ENCODE assay signal across 8 mouse cellular contexts in the genomic region with DNA sequence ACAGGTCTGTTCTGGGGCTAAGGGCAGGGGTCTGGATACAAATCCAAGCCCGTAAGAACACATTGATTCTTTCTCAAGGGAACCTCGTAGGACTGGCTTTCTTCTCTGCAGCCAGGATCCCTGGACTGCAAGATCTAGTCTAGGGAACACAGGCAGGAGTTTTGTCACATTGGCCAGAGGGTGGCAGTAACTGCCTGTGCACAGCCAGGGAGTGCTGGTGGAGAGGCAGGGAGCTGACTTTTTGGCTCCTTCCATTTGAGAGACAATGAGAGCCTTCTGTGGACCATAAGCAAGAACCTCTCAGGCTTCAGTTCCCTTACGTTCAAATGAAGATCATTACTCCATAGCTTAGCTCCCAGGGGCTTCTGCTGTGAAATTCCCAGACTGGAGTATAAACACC. TPM values are rescaled to one million over a fixed set of nuclear protein-coding genes. Genes with fewer than 3 reads are reported as not detected.
DNase-seq lines count a peak whose midpoint lies in the region; ATAC-seq and TF ChIP-seq lines count a peak whose summit lies in the region.

No protein-coding gene starts in this region.

- H3K27me3 ChIP-seq in spleen, adult 2 months (ENCODE audit: control insufficient read depth, insufficient read depth, low read length) = no peaks in the 10 kb centered on the region
- no peaks in the 10 kb centered on the region for H3K27me3 ChIP-seq in embryonic facial prominence, embryonic 13.5 days
- H3K27me3 ChIP-seq in kidney, postnatal 0 days (ENCODE audit: insufficient read depth, low read length) = no peaks in the 10 kb centered on the region
- H3K27me3 ChIP-seq in lung, postnatal 0 days (replicated peaks; ENCODE audit: insufficient read depth, low read length) = no peaks in the 10 kb centered on the region
- H3K27me3 ChIP-seq in stomach, embryonic 16.5 days (ENCODE audit: control insufficient read depth, insufficient read depth, low read length) = no peaks in the 10 kb centered on the region

- 0 out of 2 replicates have a peak, but pooled peaks have one; percentile 1 for TF ChIP-seq CTCF in spleen, adult 2 months (IDR thresholded peaks at IDR 0.05; ENCODE audit: extremely low read depth, insufficient read depth, insufficient read length, insufficient replicate concordance)
- TF ChIP-seq CTCF in kidney, postnatal 0 days (IDR thresholded peaks at IDR 0.05; ENCODE audit: low read depth) = peak; percentile 87
- peak; percentile 82 for TF ChIP-seq CTCF in lung, postnatal 0 days (IDR thresholded peaks at IDR 0.05)

- no peak overlapping the region for H3K27ac ChIP-seq in spleen, adult 2 months (ENCODE audit: insufficient read depth, low read length)
- H3K27ac ChIP-seq in embryonic facial prominence, embryonic 13.5 days = no peak overlapping the region
- H3K27ac ChIP-seq in kidney, postnatal 0 days = no peak overlapping the region
- no peak overlapping the region for H3K27ac ChIP-seq in lung, postnatal 0 days (ENCODE audit: low read length)
- no peak overlapping the region for H3K27ac ChIP-seq in stomach, embryonic 16.5 days (ENCODE audit: low read length)

- no peak for TF ChIP-seq EP300 in lung, postnatal 0 days (IDR thresholded peaks at IDR 0.05)

- no peak for TF ChIP-seq POLR2A in spleen, adult 2 months (IDR thresholded peaks at IDR 0.05; ENCODE audit: low read depth, low read length)

- H3K4me2 ChIP-seq in embryonic facial prominence, embryonic 13.5 days = no peak overlapping the region
- H3K4me2 ChIP-seq in kidney, postnatal 0 days (ENCODE audit: low read length) = no peak overlapping the region
- H3K4me2 ChIP-seq in lung, postnatal 0 days (replicated peaks; ENCODE audit: low read depth, low read length) = no peak overlapping the region
- no peak overlapping the region for H3K4me2 ChIP-seq in stomach, embryonic 16.5 days (ENCODE audit: low read depth, low read length)

- ATAC-seq in embryonic facial prominence, embryonic 13.5 days (ENCODE audit: insufficient number of reproducible peaks, insufficient read depth, low FRiP score, low TSS enrichment, low read depth) = no peak
- no peak for ATAC-seq in kidney, postnatal 0 days (replicated peaks; ENCODE audit: low FRiP score, low read depth)
- no peak for ATAC-seq in lung, postnatal 0 days
- no peak for ATAC-seq in stomach, embryonic 16.5 days (ENCODE audit: insufficient read depth, low FRiP score)

- no peaks in the 10 kb centered on the region for H3K9me3 ChIP-seq in embryonic facial prominence, embryonic 13.5 days
- no peaks in the 10 kb centered on the region for H3K9me3 ChIP-seq in kidney, postnatal 0 days (replicated peaks; ENCODE audit: low read length)
- H3K9me3 ChIP-seq in lung, postnatal 0 days (ENCODE audit: low read length) = no peaks in the 10 kb centered on the region
- H3K9me3 ChIP-seq in stomach, embryonic 16.5 days (replicated peaks; ENCODE audit: control insufficient read depth, low read length) = no peaks in the 10 kb centered on the region

- no peaks in the 10 kb centered on the region; the same call in 1 of the 2 replicates for H3K4me1 ChIP-seq in spleen, adult 2 months (ENCODE audit: control insufficient read depth, insufficient read depth, insufficient read length)
- H3K4me1 ChIP-seq in embryonic facial prominence, embryonic 13.5 days = peaks cover 29% of the 10 kb centered on the region
- no peaks in the 10 kb centered on the region; the same call in 1 of the 2 replicates for H3K4me1 ChIP-seq in kidney, postnatal 0 days (replicated peaks; ENCODE audit: insufficient read depth, low read length)
- no peaks in the 10 kb centered on the region for H3K4me1 ChIP-seq in lung, postnatal 0 days (ENCODE audit: insufficient read depth, low read depth, low read length)
- H3K4me1 ChIP-seq in stomach, embryonic 16.5 days (ENCODE audit: control insufficient read depth, insufficient read depth, low read length) = peaks cover 3% of the 10 kb centered on the region

- H3K4me3 ChIP-seq in spleen, adult 2 months (ENCODE audit: extremely low read depth, insufficient read depth, insufficient read length) = no peak overlapping the region
- H3K4me3 ChIP-seq in embryonic facial prominence, embryonic 13.5 days = no peak overlapping the region
- H3K4me3 ChIP-seq in kidney, postnatal 0 days (replicated peaks; ENCODE audit: low read depth, low read length) = no peak overlapping the region
- no peak overlapping the region for H3K4me3 ChIP-seq in lung, postnatal 0 days (ENCODE audit: low read depth, low read length)
- no peak overlapping the region for H3K4me3 ChIP-seq in stomach, embryonic 16.5 days (replicated peaks; ENCODE audit: low read length)

- WGBS in spleen, adult 2 months = 54% methylated on average over 3 of the region's 3 CpGs
- 15% methylated on average over 3 of the region's 3 CpGs for WGBS in embryonic facial prominence, embryonic 13.5 days
- WGBS in kidney, postnatal 0 days = 23% methylated on average over 3 of the region's 3 CpGs
- 31% methylated on average over 3 of the region's 3 CpGs for WGBS in lung, postnatal 0 days
- 26% methylated on average over 3 of the region's 3 CpGs for WGBS in stomach, embryonic 16.5 days

- peak; percentile 16 to 37 for DNase-seq in cerebellum, adult 18-20 months
- DNase-seq in cerebellum, adult 11-12 months = no peak
- no peak for DNase-seq in spleen, adult 2 months (ENCODE audit: low read depth in 1 of 2, low spot score in 2 of 2)
- DNase-seq in spleen, adult 18-20 months = no peak
- DNase-seq in kidney, postnatal 0 days (ENCODE audit: low spot score) = peak; percentile 81
- DNase-seq in lung, postnatal 0 days (ENCODE audit: low spot score) = peak; percentile 62

- H3K36me3 ChIP-seq in spleen, adult 2 months (ENCODE audit: control insufficient read depth, insufficient read depth, low read length) = no peaks in the 10 kb centered on the region
- H3K36me3 ChIP-seq in embryonic facial prominence, embryonic 13.5 days = no peaks in the 10 kb centered on the region
- H3K36me3 ChIP-seq in kidney, postnatal 0 days (ENCODE audit: insufficient read depth, low read length) = no peaks in the 10 kb centered on the region
- H3K36me3 ChIP-seq in lung, postnatal 0 days (ENCODE audit: insufficient read depth, low read length) = no peaks in the 10 kb centered on the region
- H3K36me3 ChIP-seq in stomach, embryonic 16.5 days (ENCODE audit: control insufficient read depth, insufficient read depth, low read length) = no peaks in the 10 kb centered on the region

- H3K9ac ChIP-seq in embryonic facial prominence, embryonic 13.5 days = peak overlapping the region; percentile 36; the same call in 1 of the 2 replicates
- no peak overlapping the region for H3K9ac ChIP-seq in kidney, postnatal 0 days (ENCODE audit: low read depth, low read length)
- H3K9ac ChIP-seq in lung, postnatal 0 days (replicated peaks; ENCODE audit: low read depth) = no peak overlapping the region
- 0 out of 2 replicates have a peak overlapping the region, but pooled peaks have one; percentile 2 for H3K9ac ChIP-seq in stomach, embryonic 16.5 days (ENCODE audit: low read length)

RNA-seq across cellular contexts. Expression of a gene that starts 4.1 kb away (rescaled TPM):
- polyA plus RNA-seq in spleen, adult 2 months (2012; rRNA removed) = 13.2 and 13.4 TPM in 2 replicates
- 156 and 167 TPM in 2 replicates for polyA plus RNA-seq in embryonic facial prominence, embryonic 13.5 days (2015; fragmentation: Nextera tagmentation; extraction: Ambion mirVana)
- polyA plus RNA-seq in kidney, postnatal 0 days (2015; fragmentation: Nextera tagmentation; extraction: Ambion mirVana) = 155 and 166 TPM in 2 replicates
- polyA plus RNA-seq in lung, postnatal 0 days (2015; fragmentation: Nextera tagmentation; extraction: Ambion mirVana) = 116 and 126 TPM in 2 replicates
- polyA plus RNA-seq in stomach, embryonic 16.5 days (2015; fragmentation: Nextera tagmentation; extraction: Ambion mirVana) = 148 and 151 TPM in 2 replicates

RNA-seq across cellular contexts. Expression of a gene that starts 26.2 kb away (rescaled TPM):
- 0.21 and 0.23 TPM in 2 replicates for polyA plus RNA-seq in spleen, adult 2 months (2012; rRNA removed)
- 743 and 842 TPM in 2 replicates for polyA plus RNA-seq in embryonic facial prominence, embryonic 13.5 days (2015; fragmentation: Nextera tagmentation; extraction: Ambion mirVana)
- polyA plus RNA-seq in kidney, postnatal 0 days (2015; fragmentation: Nextera tagmentation; extraction: Ambion mirVana) = 14.3 and 18.0 TPM in 2 replicates
- 2.0 and 2.6 TPM in 2 replicates for polyA plus RNA-seq in lung, postnatal 0 days (2015; fragmentation: Nextera tagmentation; extraction: Ambion mirVana)
- 34.3 and 43.5 TPM in 2 replicates for polyA plus RNA-seq in stomach, embryonic 16.5 days (2015; fragmentation: Nextera tagmentation; extraction: Ambion mirVana)

RNA-seq across cellular contexts. Expression of a gene that starts 39.7 kb away (rescaled TPM):
- polyA plus RNA-seq in spleen, adult 2 months (2012; rRNA removed) = 4.4 and 5.6 TPM in 2 replicates
- 7.3 and 8.2 TPM in 2 replicates for polyA plus RNA-seq in embryonic facial prominence, embryonic 13.5 days (2015; fragmentation: Nextera tagmentation; extraction: Ambion mirVana)
- polyA plus RNA-seq in kidney, postnatal 0 days (2015; fragmentation: Nextera tagmentation; extraction: Ambion mirVana) = 2.9 and 3.2 TPM in 2 replicates
- 15.2 and 17.7 TPM in 2 replicates for polyA plus RNA-seq in lung, postnatal 0 days (2015; fragmentation: Nextera tagmentation; extraction: Ambion mirVana)
- polyA plus RNA-seq in stomach, embryonic 16.5 days (2015; fragmentation: Nextera tagmentation; extraction: Ambion mirVana) = 6.2 and 6.5 TPM in 2 replicates

Comparison
In these comparisons a context has a peak if more than half of its experiments do, and no peak if none do; other contexts are left out.
1. DNase-seq: peak in cerebellum, adult 18-20 months (2 of 2), kidney, postnatal 0 days (single experiment) and lung, postnatal 0 days (single experiment); none in cerebellum, adult 11-12 months (single experiment), spleen, adult 2 months (0 of 2) and spleen, adult 18-20 months (0 of 2).
2. CTCF ChIP-seq: peak in every context shown above with its lines; median percentile 87 in kidney, postnatal 0 days; 82 in lung, postnatal 0 days; 1 in spleen, adult 2 months.
3. H3K9ac ChIP-seq: peak in embryonic facial prominence, embryonic 13.5 days (single experiment) and stomach, embryonic 16.5 days (single experiment); none in kidney, postnatal 0 days (single experiment) and lung, postnatal 0 days (single experiment).
4. RNA of a gene that starts 26.2 kb away (polyA plus RNA-seq): 743 to 842 TPM in embryonic facial prominence, embryonic 13.5 days; 34.3 to 43.5 TPM in stomach, embryonic 16.5 days, 14.3 to 18.0 TPM in kidney, postnatal 0 days, 2.0 to 2.6 TPM in lung, postnatal 0 days and 0.21 to 0.23 TPM in spleen, adult 2 months; every median in the first group is over 10 times any median in the second.